Mouse (Mus musculus): Measurements from ENCODE around the gene Slc6a1. TPM values are rescaled to one million over a fixed set of nuclear protein-coding genes. Genes with fewer than 3 reads are reported as not detected.

Slc6a1 gene
- polyA plus RNA-seq, 3 experiments from 2014 or later, result 0.48 TPM; not detected in 2

GRCm38 (mm10) chr6:114363740-114364139 lies 81.3 kb downstream of the Slc6a1 start:
- no peak for ATAC-seq

GRCm38 (mm10) chr6:114364734-114365133 lies 82.3 kb downstream of the Slc6a1 start:
- ATAC-seq, result no peak

DNA sequence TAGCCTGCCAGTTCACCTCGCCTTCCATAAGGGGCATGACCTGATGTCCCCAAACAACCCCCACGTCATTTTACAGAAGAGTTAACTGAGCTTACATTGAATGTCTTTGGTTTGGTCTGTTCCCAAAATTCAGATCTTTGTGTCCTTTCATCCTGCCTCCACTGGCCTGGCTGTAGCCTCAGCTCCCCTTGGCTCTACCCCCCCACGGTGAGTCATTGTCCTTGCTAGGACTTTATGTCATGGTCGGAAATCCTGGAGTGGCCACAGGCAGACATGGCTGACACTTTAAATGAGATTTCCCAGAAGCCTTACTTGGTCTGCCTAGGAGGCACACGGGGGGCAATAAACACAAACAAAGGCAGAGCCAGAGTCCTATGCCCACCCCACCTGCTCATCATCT lies 83.8 kb downstream of the Slc6a1 start:
- no peak for ATAC-seq

Other genes starting within 250 kb of the Slc6a1 start
- under 1 TPM in 2 of 3 experiments, not detected in 1; 0.12 to 0.15 TPM for gene Atp2b2, start 240.0 kb upstream of the Slc6a1 start, polyA plus RNA-seq (2017; shearing (Covaris generic))
- not detected for gene Slc6a11, start 151.4 kb upstream of the Slc6a1 start, polyA plus RNA-seq (2017; shearing (Covaris generic))
- gene Hrh1, start 115.3 kb downstream of the Slc6a1 start, polyA plus RNA-seq (2017; shearing (Covaris generic)), result under 1 TPM in 1 of 3 experiments, not detected in 2; 0.13 TPM

Data from inflammation-experienced regulatory T-cells, adult 6 months (primary cell).